Mouse (Mus musculus): ENCODE results near the gene Usp47. TPM values are rescaled to one million over a fixed set of nuclear protein-coding genes. Genes with fewer than 3 reads are reported as not detected.

The Usp47 gene
- polyA plus RNA-seq, 1 experiment: 15.5 TPM

- Histone ChIP-seq H3K4me3 (ENCODE audit: insufficient read depth, low read depth, low read length) (no peak overlapping the region), H3K27me3 (replicated peaks; ENCODE audit: control insufficient read depth, insufficient read depth, low read length) (no peaks in the 10 kb centered on the region), H3K36me3 (ENCODE audit: control insufficient read depth, insufficient read depth, low read length) (peaks cover 8% of the 10 kb centered on the region), H3K27ac (ENCODE audit: insufficient read depth, low read depth, low read length) (no peak overlapping the region), H3K4me1 (ENCODE audit: control insufficient read depth, insufficient read depth, low read length) (no peaks in the 10 kb centered on the region)
- TF ChIP-seq POLR2A (IDR thresholded peaks at IDR 0.05; ENCODE audit: low read depth, low read length) (no peak), CTCF (conservative IDR thresholded peaks at IDR 0.05; ENCODE audit: insufficient read depth, insufficient read length, low read depth, low read length) (no peak)
- 96% methylated on average over 2 of the region's 2 CpGs for WGBS
- DNase-seq: no peak
These were observed 77.6 kb downstream of the Usp47 start for GRCm38 (mm10) chr7:112100887-112101286.

GRCm38 (mm10) chr7:112102933-112103332 lies 79.6 kb downstream of the Usp47 start:
- peak; percentile 11 for DNase-seq

DNA sequence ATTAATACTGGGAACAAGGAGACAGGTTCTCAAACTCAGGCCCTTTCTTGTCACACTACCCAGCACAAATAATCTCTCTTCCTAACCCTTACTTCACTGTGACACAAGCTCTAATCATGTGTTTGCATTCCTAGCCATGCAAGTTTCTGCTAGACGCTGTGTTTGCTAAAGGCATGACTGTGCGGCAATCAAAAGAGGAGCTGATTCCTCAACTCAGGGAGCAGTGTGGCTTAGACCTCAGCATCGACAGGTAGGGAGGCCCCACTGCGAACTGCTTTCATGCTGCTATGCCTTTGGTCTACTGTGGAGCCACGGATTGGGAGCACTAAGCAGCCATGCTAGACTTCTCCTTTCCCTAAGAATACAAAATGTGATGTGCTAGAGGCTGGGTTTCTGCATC lies 80.5 kb downstream of the Usp47 start:
- 83% methylated on average over 5 of the region's 5 CpGs for WGBS
- DNase-seq: no peak
- H3K36me3 ChIP-seq (ENCODE audit: control insufficient read depth, insufficient read depth, low read length): peaks cover 15% of the 10 kb centered on the region
- TF ChIP-seq POLR2A (IDR thresholded peaks at IDR 0.05; ENCODE audit: low read depth, low read length) (no peak), CTCF (conservative IDR thresholded peaks at IDR 0.05; ENCODE audit: insufficient read depth, insufficient read length, low read depth, low read length) (no peak)
- no peak overlapping the region for H3K4me3 ChIP-seq (ENCODE audit: insufficient read depth, low read depth, low read length)
- H3K4me1 ChIP-seq (ENCODE audit: control insufficient read depth, insufficient read depth, low read length): no peaks in the 10 kb centered on the region
- no peak overlapping the region for H3K27ac ChIP-seq (ENCODE audit: insufficient read depth, low read depth, low read length)
- H3K27me3 ChIP-seq (replicated peaks; ENCODE audit: control insufficient read depth, insufficient read depth, low read length): no peaks in the 10 kb centered on the region

More at GRCm38 (mm10) chr7:112102933-112103332, 79.6 kb downstream of the Usp47 start:
- no peaks in the 10 kb centered on the region for H3K4me1 ChIP-seq (ENCODE audit: control insufficient read depth, insufficient read depth, low read length)
- no peak overlapping the region for H3K4me3 ChIP-seq (ENCODE audit: insufficient read depth, low read depth, low read length)
- peaks cover 12% of the 10 kb centered on the region for H3K36me3 ChIP-seq (ENCODE audit: control insufficient read depth, insufficient read depth, low read length)
- no peak overlapping the region for H3K27ac ChIP-seq (ENCODE audit: insufficient read depth, low read depth, low read length)
- 15% methylated on average over 5 of the region's 5 CpGs for WGBS
- H3K27me3 ChIP-seq (replicated peaks; ENCODE audit: control insufficient read depth, insufficient read depth, low read length): no peaks in the 10 kb centered on the region
- TF ChIP-seq CTCF (conservative IDR thresholded peaks at IDR 0.05; ENCODE audit: insufficient read depth, insufficient read length, low read depth, low read length) (no peak), POLR2A (IDR thresholded peaks at IDR 0.05; ENCODE audit: low read depth, low read length) (no peak)

- no peak for TF ChIP-seq CTCF (conservative IDR thresholded peaks at IDR 0.05; ENCODE audit: insufficient read depth, insufficient read length, low read depth, low read length)
- no peak for TF ChIP-seq POLR2A (IDR thresholded peaks at IDR 0.05; ENCODE audit: low read depth, low read length)
- Histone ChIP-seq H3K27me3 (replicated peaks; ENCODE audit: control insufficient read depth, insufficient read depth, low read length) (no peaks in the 10 kb centered on the region), H3K4me1 (ENCODE audit: control insufficient read depth, insufficient read depth, low read length) (no peaks in the 10 kb centered on the region), H3K27ac (ENCODE audit: insufficient read depth, low read depth, low read length) (no peak overlapping the region), H3K36me3 (ENCODE audit: control insufficient read depth, insufficient read depth, low read length) (peaks cover 14% of the 10 kb centered on the region), H3K4me3 (ENCODE audit: insufficient read depth, low read depth, low read length) (no peak overlapping the region)
- no peak for DNase-seq
These were observed 85.5 kb downstream of the Usp47 start for GRCm38 (mm10) chr7:112108757-112109156.

DNA sequence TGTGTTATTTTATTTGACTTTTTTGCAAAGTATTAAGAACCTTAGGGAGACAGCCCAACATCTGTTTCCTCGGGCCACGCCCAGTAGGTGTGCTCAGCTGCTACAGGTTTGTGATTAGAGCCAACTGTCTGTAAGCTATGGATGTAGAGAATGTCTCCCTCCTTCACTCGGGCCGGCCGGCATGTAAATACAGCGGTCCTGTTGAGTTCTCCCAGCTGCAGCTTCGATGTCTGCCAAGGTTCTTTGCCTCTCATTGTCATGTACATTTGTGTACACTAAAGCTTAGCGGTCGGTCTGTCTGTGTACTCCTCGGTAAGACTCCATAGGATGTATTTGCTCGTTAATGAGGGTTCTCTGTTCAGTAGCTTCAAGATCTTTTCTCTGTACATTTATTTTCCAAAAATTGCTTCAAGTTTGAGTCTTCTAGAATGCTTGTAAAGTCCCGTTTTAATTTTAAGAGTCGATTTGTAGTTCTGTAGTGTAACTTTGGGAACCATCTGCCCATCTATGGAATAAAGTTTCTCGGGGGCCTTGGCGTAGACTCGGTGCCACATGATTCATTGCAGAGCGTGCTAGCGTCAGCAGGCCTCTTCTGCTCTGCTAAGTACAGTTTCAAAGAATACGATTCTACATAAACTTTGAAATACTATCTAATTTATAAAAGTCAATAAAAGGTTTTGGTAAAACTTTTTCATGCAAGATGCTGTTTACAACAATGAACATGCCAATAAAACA lies 87.5 kb downstream of the Usp47 start:
- TF ChIP-seq POLR2A (IDR thresholded peaks at IDR 0.05; ENCODE audit: low read depth, low read length): no peak
- TF ChIP-seq CTCF (conservative IDR thresholded peaks at IDR 0.05; ENCODE audit: insufficient read depth, insufficient read length, low read depth, low read length): no peak
- Histone ChIP-seq H3K4me3 (ENCODE audit: insufficient read depth, low read depth, low read length) (no peak overlapping the region), H3K4me1 (ENCODE audit: control insufficient read depth, insufficient read depth, low read length) (no peaks in the 10 kb centered on the region), H3K36me3 (ENCODE audit: control insufficient read depth, insufficient read depth, low read length) (peaks cover 12% of the 10 kb centered on the region), H3K27me3 (replicated peaks; ENCODE audit: control insufficient read depth, insufficient read depth, low read length) (no peaks in the 10 kb centered on the region), H3K27ac (ENCODE audit: insufficient read depth, low read depth, low read length) (no peak overlapping the region)
- no peak for DNase-seq
- 82% methylated on average over 19 of the region's 19 CpGs for WGBS

- no peaks in the 10 kb centered on the region for H3K36me3 ChIP-seq (ENCODE audit: control insufficient read depth, insufficient read depth, low read length)
- no peaks in the 10 kb centered on the region for H3K27me3 ChIP-seq (replicated peaks; ENCODE audit: control insufficient read depth, insufficient read depth, low read length)
- H3K4me3 ChIP-seq (ENCODE audit: insufficient read depth, low read depth, low read length): no peak overlapping the region
- H3K27ac ChIP-seq (ENCODE audit: insufficient read depth, low read depth, low read length): no peak overlapping the region
- TF ChIP-seq CTCF (conservative IDR thresholded peaks at IDR 0.05; ENCODE audit: insufficient read depth, insufficient read length, low read depth, low read length): no peak
- no peak for TF ChIP-seq POLR2A (IDR thresholded peaks at IDR 0.05; ENCODE audit: low read depth, low read length)
- WGBS: 81% methylated on average over 7 of the region's 7 CpGs
- no peak for DNase-seq
- H3K4me1 ChIP-seq (ENCODE audit: control insufficient read depth, insufficient read depth, low read length): no peaks in the 10 kb centered on the region
These were observed 94.2 kb downstream of the Usp47 start for GRCm38 (mm10) chr7:112117501-112117900.

GRCm38 (mm10) chr7:112118086-112118485 lies 94.8 kb downstream of the Usp47 start:
- Histone ChIP-seq H3K4me3 (ENCODE audit: insufficient read depth, low read depth, low read length) (no peak overlapping the region), H3K27me3 (replicated peaks; ENCODE audit: control insufficient read depth, insufficient read depth, low read length) (no peaks in the 10 kb centered on the region), H3K36me3 (ENCODE audit: control insufficient read depth, insufficient read depth, low read length) (no peaks in the 10 kb centered on the region), H3K27ac (ENCODE audit: insufficient read depth, low read depth, low read length) (no peak overlapping the region), H3K4me1 (ENCODE audit: control insufficient read depth, insufficient read depth, low read length) (no peaks in the 10 kb centered on the region)
- TF ChIP-seq POLR2A (IDR thresholded peaks at IDR 0.05; ENCODE audit: low read depth, low read length) (no peak), CTCF (conservative IDR thresholded peaks at IDR 0.05; ENCODE audit: insufficient read depth, insufficient read length, low read depth, low read length) (no peak)
- DNase-seq: no peak
- 90% methylated on average over 7 of the region's 7 CpGs for WGBS
